Mouse (Mus musculus) retina, embryonic 14.5 days (tissue): ENCODE measurements around the gene Rad23b.
"Not testable (repeated sequence)": the region's sequence is repeated elsewhere in the genome, so short reads cannot be mapped to it uniquely, and the experiment has no call there.

ENCODE experiments used
- DNase-seq: peaks from one replicate; pipeline ENCODE4 v3.0.0-alpha.2; 2015; ENCODE audit warnings: low spot score

Gene Rad23b

DNA sequence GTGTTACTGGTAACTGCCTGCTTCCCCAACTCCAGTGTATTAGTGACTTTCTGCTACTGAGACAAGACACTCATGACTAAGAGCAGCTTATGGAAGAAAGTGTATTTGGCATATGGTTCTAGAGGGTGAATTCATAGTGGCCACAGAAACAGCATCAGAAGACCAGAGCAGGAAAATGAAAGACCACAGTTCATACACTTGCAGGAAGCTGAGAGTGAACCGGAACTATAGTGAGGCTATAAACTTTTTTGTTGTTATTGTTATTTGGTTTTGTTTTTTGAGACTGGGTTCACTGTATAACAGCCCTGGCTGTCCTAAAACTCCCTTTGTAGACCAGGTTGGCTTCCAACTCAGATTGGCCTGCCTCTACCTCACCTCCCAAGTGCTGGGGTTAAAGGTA, 6.0 kb downstream of the Rad23b start:
- no peak for DNase-seq

- no peak for DNase-seq
These were observed 6.9 kb downstream of the Rad23b start for GRCm38 (mm10) chr4:55356726-55357125.

- no peak for DNase-seq
These were observed 14.0 kb downstream of the Rad23b start for GRCm38 (mm10) chr4:55363866-55364265.

GRCm38 (mm10) chr4:55364374-55364773, 14.5 kb downstream of the Rad23b start:
- peak; percentile 31 for DNase-seq

GRCm38 (mm10) chr4:55366014-55366413, 16.2 kb downstream of the Rad23b start:
- no peak for DNase-seq

- DNase-seq, result no peak
These were observed 20.3 kb downstream of the Rad23b start for GRCm38 (mm10) chr4:55370127-55370526.

DNA sequence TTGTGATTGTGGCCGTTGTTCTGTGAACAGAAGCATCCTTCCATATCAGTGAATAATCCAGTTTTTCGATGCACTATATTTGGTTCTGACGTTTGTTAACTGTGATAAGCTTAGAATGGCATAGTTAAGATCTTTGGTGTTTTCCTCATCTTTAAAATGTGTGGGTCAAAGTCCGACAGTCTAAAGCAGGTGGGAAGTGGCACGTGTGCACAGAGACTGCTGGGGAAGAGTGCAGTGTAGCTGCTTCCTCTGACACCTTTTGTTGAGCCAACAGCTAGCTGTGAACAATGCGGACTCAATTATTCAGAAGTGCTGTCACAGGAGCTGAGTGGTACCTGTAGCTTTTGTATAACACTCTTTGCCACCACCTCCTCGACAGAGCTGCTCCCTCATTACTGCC, 21.5 kb downstream of the Rad23b start:
- no peak for DNase-seq

DNA sequence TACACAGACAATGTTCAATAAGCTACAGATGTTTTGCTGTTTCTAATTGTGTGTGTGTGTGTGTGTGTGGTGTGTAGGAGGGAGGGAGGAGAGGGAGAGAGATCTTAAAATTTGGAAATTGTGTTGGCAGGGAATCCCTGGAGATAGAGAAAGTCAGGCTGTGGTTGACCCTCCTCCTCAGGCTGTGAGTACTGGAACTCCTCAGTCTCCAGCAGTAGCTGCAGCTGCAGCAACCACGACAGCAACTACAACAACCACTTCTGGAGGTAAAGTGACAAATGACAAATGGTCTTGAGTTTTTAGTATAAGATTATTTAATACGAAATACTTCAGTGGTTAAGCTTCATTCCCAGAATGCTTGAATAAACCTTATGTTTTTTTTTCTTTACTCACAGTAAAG, 32.5 kb downstream of the Rad23b start:
- DNase-seq, result no peak

DNA sequence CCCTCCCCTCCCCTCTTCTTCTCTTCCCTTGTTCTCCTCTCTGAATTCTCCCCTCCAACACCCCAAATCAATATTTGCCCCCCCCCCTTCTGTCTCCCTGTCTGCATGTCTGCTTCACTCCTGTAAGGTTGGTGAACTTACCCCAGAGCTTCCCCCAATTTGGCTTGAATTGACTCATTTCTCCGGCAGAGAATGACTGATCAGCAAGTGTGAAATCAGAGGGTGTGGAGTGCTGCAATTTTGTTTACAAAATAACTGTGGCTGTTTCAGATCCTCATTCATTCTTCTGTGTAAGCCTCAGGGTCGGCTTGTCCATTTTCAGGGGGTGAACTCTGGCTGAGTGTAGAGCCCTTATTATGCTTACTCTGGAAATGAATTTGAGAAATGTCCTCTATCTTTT, 36.9 kb downstream of the Rad23b start:
- no peak for DNase-seq

DNA sequence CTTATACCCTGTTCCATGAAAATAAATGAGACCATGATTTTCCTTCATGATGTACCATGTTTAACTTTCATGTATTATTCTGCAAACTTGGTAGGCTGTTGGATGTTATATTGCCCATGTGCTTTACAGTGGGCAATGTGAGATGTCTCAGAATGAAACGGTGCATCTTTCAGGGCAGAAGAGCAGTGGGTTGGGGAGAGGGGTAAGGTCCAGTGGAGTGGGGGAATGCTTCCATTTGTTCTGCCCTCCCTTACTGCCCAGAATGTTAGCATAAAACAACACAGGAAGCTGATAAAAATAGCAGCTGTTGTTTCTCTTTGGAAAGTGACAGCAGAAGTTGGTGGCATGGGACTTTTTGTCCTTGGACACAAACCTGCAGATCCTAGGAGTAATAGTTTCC, 41.6 kb downstream of the Rad23b start:
- no peak for DNase-seq

DNA sequence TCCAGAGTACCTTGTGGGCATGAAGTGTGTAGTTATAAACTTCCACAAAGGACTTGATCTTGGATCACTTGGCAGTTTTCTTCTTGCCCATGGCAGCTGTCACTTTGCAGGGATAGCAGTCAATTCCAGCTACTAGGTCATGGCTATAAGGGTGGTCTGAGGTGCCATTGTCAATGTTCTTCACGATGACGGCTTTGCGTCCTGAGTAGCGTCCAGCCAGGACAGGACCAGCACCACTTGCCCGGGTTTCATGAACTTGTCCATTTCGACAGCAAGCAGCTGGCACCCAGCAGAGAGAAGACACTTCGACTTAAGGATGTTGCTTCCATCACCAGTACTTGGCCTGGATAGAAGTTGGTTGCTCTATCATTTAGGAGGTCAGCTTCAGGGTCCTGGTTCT, 42.6 kb downstream of the Rad23b start:
- no peak for DNase-seq

DNA sequence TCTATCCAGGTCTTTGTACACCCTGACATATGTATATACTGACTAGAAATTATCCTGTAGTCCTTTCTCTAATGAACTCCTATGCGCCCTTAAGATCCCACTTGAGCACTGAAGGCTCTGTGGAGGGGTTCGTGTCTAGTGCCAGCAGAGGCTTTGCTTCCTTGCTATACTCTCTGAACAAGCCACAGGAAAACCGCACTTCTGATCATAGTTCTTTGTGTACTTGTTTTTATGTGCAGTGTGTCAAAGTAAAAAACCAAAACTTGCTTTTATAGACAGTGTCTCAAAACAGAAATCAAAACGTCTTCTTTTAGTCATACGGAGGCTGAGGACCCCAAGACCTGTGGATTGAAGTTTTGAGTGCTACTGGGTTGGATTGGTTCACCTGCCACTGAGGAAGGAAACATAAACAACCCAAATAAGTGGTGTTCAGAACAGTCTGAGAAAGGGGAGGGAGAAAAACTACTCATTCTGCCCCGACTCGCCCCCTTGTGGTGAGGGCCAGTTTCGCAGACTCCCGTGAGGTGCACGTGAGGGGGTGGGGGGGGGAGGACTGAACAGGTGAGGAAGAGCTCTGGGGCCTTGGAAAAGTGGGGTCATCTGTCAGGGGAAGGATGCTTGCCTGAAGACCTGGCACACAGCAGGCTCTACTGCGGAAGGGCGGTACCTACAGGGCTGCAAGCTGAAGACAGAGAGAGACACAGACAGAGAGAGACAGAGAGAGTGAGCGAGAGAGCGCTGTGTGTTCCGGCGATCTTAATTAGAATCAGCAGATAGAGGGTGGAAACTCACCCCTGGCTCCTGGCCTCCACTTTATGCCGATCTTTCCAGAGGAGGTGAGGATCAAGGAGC, 48.3 kb downstream of the Rad23b start:
- DNase-seq, result peak; percentile 39

DNA sequence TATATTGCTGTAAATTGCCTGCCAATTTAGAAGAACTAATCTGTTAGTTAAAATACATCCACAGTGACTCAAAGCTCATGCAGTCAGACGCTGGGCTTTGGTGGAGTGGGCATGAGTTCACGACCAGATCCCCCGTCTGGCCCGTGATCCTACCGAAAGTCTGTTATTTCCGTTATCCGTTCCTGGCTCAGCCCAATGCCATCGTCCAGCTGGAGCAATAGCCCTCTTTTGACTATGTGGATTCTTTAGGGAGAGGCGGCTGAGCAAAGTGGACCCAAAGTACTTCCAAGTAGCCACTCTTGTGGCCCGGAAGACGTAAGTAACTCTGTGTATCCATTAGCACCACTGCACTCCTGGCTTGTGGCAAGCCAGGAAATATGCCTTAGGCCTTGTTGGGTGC, 49.1 kb downstream of the Rad23b start:
- no peak for DNase-seq

DNA sequence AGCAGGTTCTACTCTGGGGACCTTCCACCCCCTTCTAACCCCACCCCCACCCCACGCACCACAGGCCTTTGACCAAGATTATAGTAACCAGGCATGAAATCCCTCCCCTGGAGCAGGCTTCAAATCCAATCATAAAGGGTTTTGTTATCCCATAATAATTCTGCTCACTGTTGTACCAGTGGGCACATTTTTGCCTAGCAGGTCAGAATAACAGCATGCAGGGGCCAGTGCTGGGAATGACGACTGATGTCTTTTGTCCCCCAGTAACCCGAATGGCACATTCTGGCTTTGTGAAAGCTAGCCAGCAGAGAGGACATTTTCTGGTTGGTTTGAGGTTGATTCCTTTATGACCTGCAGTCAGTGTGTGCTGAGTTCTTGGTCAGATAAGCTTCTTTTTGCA, 55.5 kb downstream of the Rad23b start:
- DNase-seq, result peak; percentile 21

DNA sequence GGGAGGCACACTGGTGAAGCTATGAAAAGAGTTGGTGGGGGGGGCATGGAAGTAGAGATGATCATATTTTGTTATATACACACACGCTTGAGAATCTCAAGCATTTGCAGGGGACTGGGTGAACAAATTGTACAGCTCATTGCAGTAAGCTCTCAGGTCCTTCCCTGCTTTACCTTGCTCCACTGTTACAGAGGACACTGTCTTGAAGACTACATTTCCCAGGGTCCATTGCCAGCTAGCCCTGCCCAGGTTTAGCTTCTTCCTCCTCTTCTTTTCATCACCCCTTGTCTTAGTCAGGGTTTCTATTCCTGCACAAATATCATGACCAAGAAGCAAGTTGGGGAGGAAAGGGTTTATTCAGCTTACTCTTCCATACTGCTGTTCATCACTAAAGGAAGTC, 56.7 kb downstream of the Rad23b start:
- DNase-seq, result no peak

DNA sequence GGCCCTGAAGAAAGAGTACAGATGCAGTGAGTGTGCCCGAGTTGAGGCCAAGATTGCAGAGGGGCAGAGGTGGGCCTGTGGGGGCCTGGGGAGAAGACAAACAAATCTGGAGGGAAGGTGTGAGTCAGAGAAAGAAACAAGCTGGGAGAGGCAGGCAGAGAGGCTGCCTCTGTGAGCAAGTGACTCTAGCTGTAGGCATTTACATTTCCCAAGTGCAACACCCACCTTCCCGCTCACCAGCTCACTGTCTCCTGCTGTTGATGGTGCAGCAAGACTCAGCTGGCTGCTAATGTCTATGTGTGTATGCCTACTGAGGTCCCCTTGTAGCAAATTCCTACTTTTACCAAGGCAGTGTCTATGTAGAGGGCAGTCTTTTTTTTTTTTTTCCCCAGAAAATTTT, 58.2 kb downstream of the Rad23b start:
- no peak for DNase-seq

DNA sequence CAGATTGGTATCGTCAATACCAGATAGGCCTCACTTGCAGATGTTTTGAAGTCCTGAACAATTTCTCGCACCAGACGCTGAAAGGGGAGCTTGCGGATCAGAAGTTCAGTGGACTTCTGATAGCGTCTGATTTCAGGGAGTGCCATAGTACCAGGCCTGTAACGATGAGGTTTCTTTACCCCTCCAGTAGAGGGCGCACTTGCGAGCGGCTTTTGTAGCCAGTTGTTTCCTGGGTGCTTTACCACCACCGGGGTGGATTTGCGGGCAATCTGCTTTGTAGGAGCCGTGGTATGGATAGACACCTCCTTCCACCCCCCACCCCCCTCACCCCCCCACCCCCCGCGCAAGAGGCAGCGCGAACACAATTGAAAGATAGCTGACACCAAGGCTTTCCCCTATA, 59.2 kb downstream of the Rad23b start:
- DNase-seq, result no peak

GRCm38 (mm10) chr4:55409578-55410224, 59.9 kb downstream of the Rad23b start:
- DNase-seq, result not testable (repeated sequence)

DNA sequence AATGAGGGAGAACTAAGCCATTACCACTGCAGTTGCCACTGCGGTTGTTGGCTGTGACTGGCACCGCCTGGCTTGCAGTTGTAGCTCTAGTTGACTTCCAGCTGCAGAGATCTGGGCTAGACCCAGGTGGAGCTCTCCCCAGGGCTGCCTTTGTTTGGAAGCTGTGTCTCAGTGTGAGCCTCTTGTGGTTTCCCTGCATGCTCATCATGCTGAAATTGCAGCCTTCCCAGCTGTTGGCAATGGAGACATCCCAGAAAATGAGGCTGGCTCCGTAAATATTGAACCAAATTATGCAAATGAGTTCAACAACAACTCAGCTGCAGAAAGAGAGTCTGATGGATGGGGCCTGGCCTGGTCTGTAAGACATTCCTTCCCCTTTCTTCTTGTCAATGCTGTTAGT, 66.0 kb downstream of the Rad23b start:
- no peak for DNase-seq

DNA sequence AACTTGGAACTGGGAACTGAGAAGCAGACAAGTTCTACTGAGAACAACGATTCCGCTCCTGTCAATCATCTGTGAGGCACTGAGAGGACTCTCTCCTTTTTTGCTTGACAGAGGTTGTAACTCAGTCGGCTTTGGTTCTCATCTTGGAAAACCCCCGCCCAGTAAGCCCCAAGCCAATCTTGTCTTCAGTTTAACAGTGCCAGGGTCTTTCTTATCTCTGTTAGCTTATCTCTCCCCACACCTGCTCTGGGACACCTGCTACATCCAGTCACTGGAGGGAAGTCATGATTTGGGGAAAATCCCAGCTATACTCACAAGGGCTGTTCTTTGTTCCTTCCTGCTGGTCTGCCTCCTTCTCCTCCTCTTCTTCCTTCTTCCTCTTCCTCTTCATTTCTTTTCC, 76.4 kb downstream of the Rad23b start:
- DNase-seq, result no peak
